Mouse (Mus musculus): ENCODE measurements at regions not wholly inside any gene's neighbourhood (a gene's known extent, or its start where the extent isn't known, plus 50 kb on each side); places are given as distances from the start of the nearest gene placed in this dataset.

- DNase-seq (ENCODE audit: low read depth, low spot score) = no peak
These were observed 82.4 kb upstream of the Unc93a2 start for GRCm38 (mm10) chr17:7467638-7468037.

GRCm38 (mm10) chr17:7464901-7465300, 79.6 kb upstream of the Unc93a2 start:
- DNase-seq (ENCODE audit: low read depth, low spot score) = no peak

- no peak for DNase-seq (ENCODE audit: low read depth, low spot score)
These were observed 75.9 kb upstream of the Unc93a2 start for GRCm38 (mm10) chr17:7461164-7461563.

GRCm38 (mm10) chr17:7456939-7457338, 71.7 kb upstream of the Unc93a2 start:
- peak; percentile 84 for DNase-seq (ENCODE audit: low read depth, low spot score)

- peak; percentile 57 for DNase-seq (ENCODE audit: low read depth, low spot score)
These were observed 58.6 kb upstream of the Unc93a2 start for GRCm38 (mm10) chr17:7443822-7444221.

GRCm38 (mm10) chr17:7435075-7435474, 49.8 kb upstream of the Unc93a2 start:
- DNase-seq (ENCODE audit: low read depth, low spot score) = no peak
